Mouse (Mus musculus) liver, adult 2 months (tissue): ENCODE measurements around the gene Pars2.

Source experiments
- CTCF ChIP-seq: fragments of 200-500 bp; IDR thresholded peaks from 2 replicates; pipeline ENCODE4 v1.5.1; 2011; ENCODE audit warnings: low read depth, low read length, control low read depth
- POLR2A ChIP-seq: fragments of 200-500 bp; IDR thresholded peaks from 2 replicates; pipeline ENCODE4 v1.6.1; 2011; ENCODE audit warnings: low read length, control low read depth; ENCODE audit not compliant: insufficient read depth; ENCODE audit errors: extremely low read depth

GRCm38 (mm10) chr4:106624271-106624670 is 26.6 kb upstream of the Pars2 start:
- TF ChIP-seq CTCF (no peak), POLR2A (no peak)
